Mouse (Mus musculus) MEL (cell line): ENCODE measurements around the gene Sergef.

Experiments
- CTCF ChIP-seq, 3 experiments: IDR thresholded peaks in 2 of 3; conservative IDR thresholded peaks in 1 of 3; 2 replicates each; pipeline ENCODE4 v1.5.1; 2011 to 2012; ENCODE audit warnings: low read length in 3 of 3, low read depth in 2 of 3, mild to moderate bottlenecking in 2 of 3, improper control_type of control experiment in 1 of 3, inconsistent platforms in 1 of 3, mixed read lengths in 1 of 3, moderate library complexity in 1 of 3; ENCODE audit not compliant: control insufficient read depth in 1 of 3, insufficient read depth in 1 of 3, poor library complexity in 1 of 3, severe bottlenecking in 1 of 3
- GATA1 ChIP-seq: IDR thresholded peaks from 2 replicates; pipeline ENCODE4 v1.6.1; 2011; ENCODE audit warnings: low read depth, low read length, improper control_type of control experiment
- HCFC1 ChIP-seq: IDR thresholded peaks from 2 replicates; pipeline ENCODE4 v1.6.1; 2012; ENCODE audit warnings: low read depth, mild to moderate bottlenecking, inconsistent platforms, low read length, improper control_type of control experiment, moderate library complexity
- KAT2A ChIP-seq: conservative IDR thresholded peaks from 2 replicates; pipeline ENCODE4 v1.6.1; 2012; ENCODE audit warnings: low read depth, low read length, improper control_type of control experiment, inconsistent platforms
- NELFE ChIP-seq: IDR thresholded peaks from 2 replicates; pipeline ENCODE4 v1.6.1; 2011; ENCODE audit warnings: low read depth, low read length, improper control_type of control experiment
- POLR2A ChIP-seq, 2 experiments: IDR thresholded peaks; 2 replicates each; pipeline ENCODE4 v1.6.1; 2011 to 2012; ENCODE audit warnings: low read length in 2 of 2, mild to moderate bottlenecking in 2 of 2, control low read depth in 1 of 2, improper control_type of control experiment in 1 of 2, low read depth in 1 of 2, moderate library complexity in 1 of 2; ENCODE audit not compliant: control insufficient read depth in 1 of 2, insufficient read depth in 1 of 2, poor library complexity in 1 of 2
- TAL1 ChIP-seq: IDR thresholded peaks from 2 replicates; pipeline ENCODE4 v1.6.1; 2012; ENCODE audit warnings: mild to moderate bottlenecking, inconsistent platforms, low read length, moderate library complexity, mixed read lengths
- ZKSCAN1 ChIP-seq: IDR thresholded peaks from 2 replicates; pipeline ENCODE4 v1.6.1; 2012; ENCODE audit warnings: low read depth, mild to moderate bottlenecking, inconsistent platforms, low read length, improper control_type of control experiment, moderate library complexity

DNA sequence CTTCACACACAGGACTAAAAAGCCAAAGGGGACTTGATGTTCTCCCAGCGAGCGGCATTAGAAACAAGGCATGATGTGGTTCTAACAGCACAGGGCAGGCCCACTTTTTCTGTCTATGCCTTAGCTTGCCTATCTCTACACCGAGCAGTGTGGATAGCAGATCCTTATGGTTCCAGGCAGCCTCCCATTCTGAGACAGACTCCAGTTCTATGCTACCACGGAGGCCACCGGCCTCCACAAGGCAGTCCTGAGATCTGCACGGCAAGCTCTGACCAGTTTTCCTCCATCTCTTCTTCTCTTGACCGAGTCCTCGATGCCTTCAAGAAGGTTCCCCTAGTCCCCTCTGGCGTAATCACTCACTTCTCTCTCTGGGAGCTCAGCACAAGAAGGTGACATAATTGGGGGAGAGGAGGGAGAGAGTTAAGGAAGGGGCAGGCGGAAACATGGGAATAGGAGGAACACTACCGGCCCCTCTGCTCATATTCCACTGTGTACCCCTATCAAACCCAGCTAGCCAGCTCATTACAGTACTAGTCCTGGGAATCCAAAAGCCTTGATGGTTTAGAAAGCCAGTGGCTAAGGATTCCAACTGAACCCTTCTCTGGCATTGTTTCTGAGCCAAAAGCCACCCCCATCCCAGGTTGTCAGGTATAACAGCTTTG, 104.7 kb downstream of the Sergef start:
- TF ChIP-seq NELFE: no peak
- TF ChIP-seq POLR2A (IDR thresholded peaks at IDR 0.05; ENCODE audit: control insufficient read depth in 1 of 2, insufficient read depth in 1 of 2, low read depth in 1 of 2, low read length in 2 of 2, poor library complexity in 1 of 2): no peak
- no peak for TF ChIP-seq ZKSCAN1
- TF ChIP-seq GATA1: no peak
- no peak for TF ChIP-seq KAT2A
- no peak for TF ChIP-seq CTCF (IDR thresholded peaks at IDR 0.05 in 2 of 3, conservative IDR thresholded peaks at IDR 0.05 in 1 of 3; ENCODE audit: control insufficient read depth in 1 of 3, insufficient read depth in 1 of 3, low read depth in 2 of 3, low read length in 3 of 3, poor library complexity in 1 of 3, severe bottlenecking in 1 of 3)
- TF ChIP-seq HCFC1: no peak
- no peak for TF ChIP-seq TAL1
